Mouse (Mus musculus): Measurements from ENCODE around the gene Tanc1.

- no peak for TF ChIP-seq CTCF (conservative IDR thresholded peaks at IDR 0.05; ENCODE audit: low read length)
- TF ChIP-seq POU5F1 (IDR thresholded peaks at IDR 0.05; ENCODE audit: borderline replicate concordance, low read length) = no peak
- no peak for TF ChIP-seq NANOG (IDR thresholded peaks at IDR 0.05; ENCODE audit: borderline replicate concordance, low read length)
These were observed 171.4 kb downstream of the Tanc1 start for GRCm38 (mm10) chr2:59783055-59783831.

All from E14TG2a.4 (cell line).